Comparison of ENCODE assay signal across 8 mouse cellular contexts in genomic region chr3:58415884-58416725, GRCm38 (mm10). TPM values are rescaled to one million over a fixed set of nuclear protein-coding genes. Genes with fewer than 3 reads are reported as not detected.
DNase-seq lines count a peak whose midpoint lies in the region; ATAC-seq lines count a peak whose summit lies in the region.

No protein-coding gene starts in this region.

- H3K9me3 ChIP-seq in hindbrain, embryonic 11.5 days (ENCODE audit: control insufficient read depth, low read length): no peaks in the 10 kb centered on the region

- peak overlapping the region; percentile 97 for H3K9ac ChIP-seq in hindbrain, embryonic 11.5 days (ENCODE audit: low read depth, low read length)

- peak overlapping the region; percentile 99 for H3K27ac ChIP-seq in hindbrain, embryonic 11.5 days (ENCODE audit: low read depth, low read length)

- peak overlapping the region; percentile 98 for H3K4me3 ChIP-seq in hindbrain, embryonic 11.5 days (ENCODE audit: low read depth, low read length)

- WGBS in hindbrain, embryonic 11.5 days: under 1% methylated on average over 77 of the region's 85 CpGs

- no peaks in the 10 kb centered on the region for H3K36me3 ChIP-seq in hindbrain, embryonic 11.5 days (ENCODE audit: control insufficient read depth, insufficient read depth, low read length)

- peak; percentile 81 for ATAC-seq in hindbrain, embryonic 11.5 days (ENCODE audit: low FRiP score)

- H3K4me1 ChIP-seq in hindbrain, embryonic 11.5 days (replicated peaks; ENCODE audit: control insufficient read depth, insufficient read depth, low read length): no peaks in the 10 kb centered on the region

- DNase-seq in MN1 (ENCODE audit: low spot score): peak; percentile 90
- peak; percentile 64 for DNase-seq in cerebellum, adult 9-10 months
- DNase-seq in frontal cortex, adult 2 months (ENCODE audit: extremely low spot score in 1 of 2, low spot score in 1 of 2): peak; percentile 42 to 76
- peak; percentile 87 for DNase-seq in hindbrain, embryonic 11.5 days (ENCODE audit: low spot score)
- peak; percentile 78 to 79 for DNase-seq in layer of hippocampus, postnatal 36 days
- peak; percentile 77 for DNase-seq in lung, postnatal 25 days (ENCODE audit: low spot score)
- peak; percentile 53 for DNase-seq in retina, adult 2 months (ENCODE audit: low read depth, low spot score)
- DNase-seq in thymus, postnatal 36 days: peak; percentile 80 to 84

- peak overlapping the region; percentile 78 for H3K4me2 ChIP-seq in hindbrain, embryonic 11.5 days (replicated peaks; ENCODE audit: low read depth, low read length)

- H3K27me3 ChIP-seq in hindbrain, embryonic 11.5 days (ENCODE audit: control insufficient read depth, insufficient read depth, low read length): no peaks in the 10 kb centered on the region

RNA-seq across cellular contexts. Expression of gene Tsc22d2, which starts 1.6 kb away (rescaled TPM):
- 11.0 and 12.0 TPM in 2 replicates for polyA plus RNA-seq in frontal cortex, adult 2 months (2012; rRNA removed)
- polyA plus RNA-seq in hindbrain, embryonic 11.5 days (2014; fragmentation: Nextera tagmentation; extraction: Ambion mirVana): 11.6 and 14.8 TPM in 2 replicates
- total RNA-seq in layer of hippocampus, postnatal 36 days (2021): 10 to 100 TPM; 40.0 to 44.7 TPM

Comparison
In these comparisons a context has a peak if more than half of its experiments do, and no peak if none do; other contexts are left out.
1. Peak in every context shown above with its lines: DNase-seq, ATAC-seq, H3K4me3 ChIP-seq and H3K27ac ChIP-seq.